Mouse (Mus musculus): ENCODE results near the gene Mbnl3.

Mbnl3 gene

DNA sequence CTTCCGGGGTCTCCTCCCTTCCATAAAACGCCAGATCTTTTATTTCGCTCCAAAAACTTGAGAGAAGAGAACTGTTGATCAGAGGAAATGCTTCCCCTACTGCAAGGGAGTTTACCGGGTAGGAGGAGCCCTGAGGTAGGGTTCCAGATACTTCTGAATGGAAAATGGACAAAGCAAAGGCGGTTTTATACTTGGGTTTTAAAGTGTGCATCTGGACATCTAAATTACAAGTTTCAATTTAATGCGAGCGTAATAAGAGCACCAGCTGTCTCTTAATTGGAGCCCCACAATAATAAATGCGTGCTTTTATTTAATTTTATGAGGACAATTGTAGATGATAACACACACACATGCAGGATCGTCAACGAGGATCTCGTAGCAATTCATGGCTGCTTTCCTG lies at the start of gene Mbnl3:
TSS of gene Mbnl3 (minus strand) at position 101 of the 400 bp plus-strand sequence.
- no peak for DNase-seq (ENCODE audit: low spot score)

GRCm38 (mm10) chrX:51205548-51206324 lies 596 bp downstream of the Mbnl3 start:
- peak; percentile 32 for DNase-seq (ENCODE audit: low spot score)

GRCm38 (mm10) chrX:51204626-51205547 lies 1.4 kb downstream of the Mbnl3 start:
- peak; percentile 50 for DNase-seq (ENCODE audit: low spot score)

DNA sequence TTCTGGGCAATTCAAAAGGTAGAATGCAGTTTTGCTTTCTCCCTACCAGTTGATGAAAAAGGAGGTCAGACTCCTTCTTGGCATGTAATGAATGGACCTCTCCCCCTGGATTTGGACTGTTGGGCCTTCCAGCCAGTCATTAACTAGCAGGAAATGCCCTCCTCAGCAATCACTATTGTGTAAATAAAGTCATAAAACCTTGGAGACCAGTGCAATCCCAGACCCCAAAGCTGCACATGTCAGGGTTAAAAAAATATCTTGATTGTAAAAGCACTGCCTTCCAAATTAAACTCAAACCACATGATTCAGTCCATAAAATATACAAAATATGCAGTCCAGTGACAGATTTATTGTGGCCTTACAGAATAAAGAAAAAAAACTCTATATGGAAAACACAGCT lies 9.3 kb downstream of the Mbnl3 start:
- no peak for DNase-seq (ENCODE audit: low spot score)

- DNase-seq (ENCODE audit: low spot score): no peak
Measured at GRCm38 (mm10) chrX:51171914-51172313, 34.4 kb downstream of the Mbnl3 start.

DNA sequence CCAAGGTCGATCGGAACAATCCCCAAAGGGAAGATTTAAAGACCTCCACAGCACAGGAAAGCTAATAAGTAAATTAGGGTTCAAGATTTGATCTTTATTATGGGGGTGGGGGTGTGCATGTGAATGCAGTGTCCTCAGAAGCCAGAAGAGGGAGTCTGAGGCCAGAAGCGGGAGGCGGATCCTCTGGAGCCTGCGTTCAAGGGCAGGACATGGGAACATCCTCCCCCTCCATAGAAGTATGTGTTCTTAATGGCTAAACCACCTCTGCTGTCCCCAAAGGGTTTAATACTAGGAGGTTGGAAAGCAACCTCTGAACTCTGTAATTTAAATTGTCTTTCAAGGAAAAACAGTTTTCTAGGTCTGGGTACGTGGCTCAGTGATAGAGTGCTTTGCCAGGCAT lies 34.9 kb downstream of the Mbnl3 start:
- no peak for DNase-seq (ENCODE audit: low spot score)

- no peak for DNase-seq (ENCODE audit: low spot score)
Measured at GRCm38 (mm10) chrX:51170404-51170803, 35.9 kb downstream of the Mbnl3 start.

- peak; percentile 10 for DNase-seq (ENCODE audit: low spot score)
Measured at GRCm38 (mm10) chrX:51169476-51170045, 36.8 kb downstream of the Mbnl3 start.

DNA sequence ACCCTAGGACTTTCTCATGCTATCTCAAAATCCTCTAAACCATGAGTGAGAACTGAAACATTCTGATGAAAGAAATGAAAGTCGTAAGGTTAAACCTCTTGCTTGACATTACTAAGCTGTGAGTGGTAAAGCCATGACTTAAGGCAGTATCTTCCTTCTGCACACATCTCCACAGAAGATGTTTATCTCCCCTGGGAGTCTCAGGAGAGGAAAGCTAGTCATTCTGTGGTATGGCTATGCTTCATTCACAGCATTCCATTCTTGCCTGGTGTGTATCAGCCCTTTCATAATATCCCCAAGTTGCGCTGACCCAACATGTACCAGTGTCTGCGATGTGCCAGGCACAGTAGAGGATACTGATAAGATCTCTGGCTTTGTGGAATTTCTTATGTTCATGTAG lies 38.4 kb downstream of the Mbnl3 start:
- DNase-seq (ENCODE audit: low spot score): no peak

GRCm38 (mm10) chrX:51164766-51165165 lies 41.6 kb downstream of the Mbnl3 start:
- no peak for DNase-seq (ENCODE audit: low spot score)

GRCm38 (mm10) chrX:51148436-51148835 lies 57.9 kb downstream of the Mbnl3 start:
- no peak for DNase-seq (ENCODE audit: low spot score)

GRCm38 (mm10) chrX:51146351-51146750 lies 60.0 kb downstream of the Mbnl3 start:
- peak; percentile 40 for DNase-seq (ENCODE audit: low spot score)

- peak; percentile 3 for DNase-seq (ENCODE audit: low spot score)
Measured at GRCm38 (mm10) chrX:51140055-51140454, 66.3 kb downstream of the Mbnl3 start.

- DNase-seq (ENCODE audit: low spot score): no peak
Measured at GRCm38 (mm10) chrX:51131325-51131724, 75.0 kb downstream of the Mbnl3 start.

- DNase-seq (ENCODE audit: low spot score): no peak
Measured at GRCm38 (mm10) chrX:51102748-51103147, 103.6 kb downstream of the Mbnl3 start.

- DNase-seq (ENCODE audit: low spot score): no peak
Measured at GRCm38 (mm10) chrX:51084972-51085371, 121.4 kb downstream of the Mbnl3 start.

DNA sequence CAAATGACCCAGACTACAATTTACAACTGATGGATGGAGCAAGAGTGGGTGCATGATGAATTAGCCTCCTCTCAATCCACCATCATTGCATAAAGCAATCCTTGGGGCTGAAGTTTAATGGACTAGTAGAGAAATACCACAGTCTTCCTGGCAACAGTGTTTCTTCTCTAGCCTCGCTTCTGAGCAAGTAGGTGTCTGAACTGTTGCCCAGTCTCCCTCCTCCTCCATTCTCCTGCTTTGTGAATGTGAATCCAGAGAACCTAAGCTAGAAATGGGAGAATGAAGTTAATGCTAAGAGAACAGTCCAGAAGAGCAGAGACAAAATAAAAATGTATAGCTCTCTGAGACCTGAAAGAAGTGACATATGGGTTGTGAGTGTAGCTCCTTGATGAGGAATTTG lies 122.1 kb downstream of the Mbnl3 start:
- no peak for DNase-seq (ENCODE audit: low spot score)

GRCm38 (mm10) chrX:51076744-51077143 lies 129.6 kb downstream of the Mbnl3 start:
- DNase-seq (ENCODE audit: low spot score): no peak

Measured in adipocyte (in vitro differentiated cells).